Mouse (Mus musculus): ENCODE results near the gene Snd1. TPM values are rescaled to one million over a fixed set of nuclear protein-coding genes. Genes with fewer than 3 reads are reported as not detected.

The Snd1 gene
- polyA plus RNA-seq, 1 experiment from 2014 or later, result 138 TPM

- DNase-seq (ENCODE audit: low spot score), result no peak
- WGBS, result 90% methylated on average over 8 of the region's 8 CpGs
Measured at GRCm38 (mm10) chr6:28681521-28682457, 206.8 kb downstream of the Snd1 start.

DNA sequence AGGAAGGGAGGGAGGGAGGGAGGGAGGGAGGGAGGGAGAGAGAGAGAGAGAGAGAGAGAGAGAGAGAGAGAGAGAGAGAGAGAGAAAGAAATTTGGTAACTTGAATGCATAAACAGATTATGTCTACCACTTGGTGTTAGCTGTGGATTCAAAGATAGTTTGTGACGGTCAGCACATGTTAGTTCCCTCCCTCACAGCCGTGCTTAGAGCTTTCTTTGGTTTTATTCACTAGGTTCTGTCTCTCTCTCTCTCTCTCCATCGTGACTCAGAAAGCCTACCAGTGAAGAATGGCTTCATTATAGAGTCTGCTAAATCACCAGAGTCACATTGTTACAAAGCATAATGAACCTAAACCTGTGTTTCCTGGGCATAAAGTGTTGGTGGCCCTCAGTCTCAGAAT, 210.1 kb downstream of the Snd1 start:
- no peak overlapping the region for H3K27ac ChIP-seq
- 82% methylated on average over 3 of the region's 3 CpGs for WGBS
- no peak for DNase-seq (ENCODE audit: low spot score)
- H3K36me3 ChIP-seq, result no peaks in the 10 kb centered on the region
- no peak overlapping the region for H3K4me3 ChIP-seq
- H3K4me1 ChIP-seq, result no peaks in the 10 kb centered on the region
- H3K9me3 ChIP-seq (replicated peaks), result no peaks in the 10 kb centered on the region
- H3K27me3 ChIP-seq (ENCODE audit: low read depth, poor library complexity, severe bottlenecking), result no peaks in the 10 kb centered on the region

More at GRCm38 (mm10) chr6:28681521-28682457, 206.8 kb downstream of the Snd1 start:
- Histone ChIP-seq H3K27ac (no peak overlapping the region), H3K4me3 (no peak overlapping the region), H3K27me3 (ENCODE audit: low read depth, poor library complexity, severe bottlenecking) (no peaks in the 10 kb centered on the region), H3K36me3 (no peaks in the 10 kb centered on the region), H3K4me1 (no peaks in the 10 kb centered on the region), H3K9me3 (replicated peaks) (no peaks in the 10 kb centered on the region)

GRCm38 (mm10) chr6:28685745-28686144, 210.8 kb downstream of the Snd1 start:
- H3K4me3 ChIP-seq, result no peak overlapping the region
- H3K36me3 ChIP-seq, result no peaks in the 10 kb centered on the region
- no peaks in the 10 kb centered on the region for H3K4me1 ChIP-seq
- H3K27me3 ChIP-seq (ENCODE audit: low read depth, poor library complexity, severe bottlenecking), result no peaks in the 10 kb centered on the region
- H3K9me3 ChIP-seq (replicated peaks), result no peaks in the 10 kb centered on the region
- WGBS, result 84% methylated on average over 5 of the region's 5 CpGs
- DNase-seq (ENCODE audit: low spot score), result no peak
- no peak overlapping the region for H3K27ac ChIP-seq

- no peaks in the 10 kb centered on the region for H3K4me1 ChIP-seq
- 92% methylated on average over 5 of the region's 5 CpGs for WGBS
Measured at GRCm38 (mm10) chr6:28687776-28688175, 212.8 kb downstream of the Snd1 start.

DNA sequence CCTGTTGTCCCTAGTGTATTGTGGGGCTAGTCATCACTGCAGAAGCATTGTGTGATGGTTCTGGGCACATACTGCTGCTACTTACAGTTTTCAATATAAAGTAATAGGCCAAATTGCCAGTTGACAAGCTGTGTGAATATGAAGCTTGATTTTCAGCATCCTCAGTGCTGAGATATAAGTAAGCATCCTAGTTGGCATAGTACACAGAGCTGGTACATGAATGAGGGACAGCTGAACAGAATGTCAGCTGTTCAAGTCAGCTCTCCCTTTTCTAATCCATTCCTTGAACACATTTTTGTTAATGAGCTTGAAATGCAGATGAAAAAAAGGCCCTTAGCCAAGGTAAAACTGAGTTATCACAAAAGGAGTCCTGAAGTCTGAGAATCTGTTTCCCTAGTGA, 217.7 kb downstream of the Snd1 start:
- Histone ChIP-seq H3K27me3 (ENCODE audit: low read depth, poor library complexity, severe bottlenecking) (no peaks in the 10 kb centered on the region), H3K36me3 (no peaks in the 10 kb centered on the region), H3K9me3 (replicated peaks) (no peaks in the 10 kb centered on the region), H3K4me3 (no peak overlapping the region), H3K27ac (no peak overlapping the region), H3K4me1 (no peaks in the 10 kb centered on the region)
- DNase-seq (ENCODE audit: low spot score), result no peak

More at GRCm38 (mm10) chr6:28687776-28688175, 212.8 kb downstream of the Snd1 start:
- Histone ChIP-seq H3K9me3 (replicated peaks) (no peaks in the 10 kb centered on the region), H3K27ac (no peak overlapping the region), H3K27me3 (ENCODE audit: low read depth, poor library complexity, severe bottlenecking) (no peaks in the 10 kb centered on the region), H3K4me3 (no peak overlapping the region), H3K36me3 (no peaks in the 10 kb centered on the region)
- no peak for DNase-seq (ENCODE audit: low spot score)

GRCm38 (mm10) chr6:28697214-28697613, 222.3 kb downstream of the Snd1 start:
- H3K27me3 ChIP-seq (ENCODE audit: low read depth, poor library complexity, severe bottlenecking), result no peaks in the 10 kb centered on the region
- 86% methylated on average over 3 of the region's 3 CpGs for WGBS
- 0 out of 2 replicates have a peak, but pooled peaks cover 6% of the 10 kb centered on the region for H3K4me1 ChIP-seq
- H3K27ac ChIP-seq, result no peak overlapping the region
- H3K4me3 ChIP-seq, result no peak overlapping the region
- no peaks in the 10 kb centered on the region for H3K9me3 ChIP-seq (replicated peaks)
- 0 out of 2 replicates have a peak, but pooled peaks cover 3% of the 10 kb centered on the region for H3K36me3 ChIP-seq
- no peak for DNase-seq (ENCODE audit: low spot score)

GRCm38 (mm10) chr6:28704612-28705011, 229.7 kb downstream of the Snd1 start:
- no peaks in the 10 kb centered on the region for H3K4me1 ChIP-seq
- DNase-seq (ENCODE audit: low spot score), result no peak
- H3K4me3 ChIP-seq, result no peak overlapping the region
- 62% methylated on average over 6 of the region's 6 CpGs for WGBS
- no peaks in the 10 kb centered on the region for H3K9me3 ChIP-seq (replicated peaks)
- no peak overlapping the region for H3K27ac ChIP-seq
- no peaks in the 10 kb centered on the region for H3K27me3 ChIP-seq (ENCODE audit: low read depth, poor library complexity, severe bottlenecking)
- H3K36me3 ChIP-seq, result peaks cover 20% of the 10 kb centered on the region

DNA sequence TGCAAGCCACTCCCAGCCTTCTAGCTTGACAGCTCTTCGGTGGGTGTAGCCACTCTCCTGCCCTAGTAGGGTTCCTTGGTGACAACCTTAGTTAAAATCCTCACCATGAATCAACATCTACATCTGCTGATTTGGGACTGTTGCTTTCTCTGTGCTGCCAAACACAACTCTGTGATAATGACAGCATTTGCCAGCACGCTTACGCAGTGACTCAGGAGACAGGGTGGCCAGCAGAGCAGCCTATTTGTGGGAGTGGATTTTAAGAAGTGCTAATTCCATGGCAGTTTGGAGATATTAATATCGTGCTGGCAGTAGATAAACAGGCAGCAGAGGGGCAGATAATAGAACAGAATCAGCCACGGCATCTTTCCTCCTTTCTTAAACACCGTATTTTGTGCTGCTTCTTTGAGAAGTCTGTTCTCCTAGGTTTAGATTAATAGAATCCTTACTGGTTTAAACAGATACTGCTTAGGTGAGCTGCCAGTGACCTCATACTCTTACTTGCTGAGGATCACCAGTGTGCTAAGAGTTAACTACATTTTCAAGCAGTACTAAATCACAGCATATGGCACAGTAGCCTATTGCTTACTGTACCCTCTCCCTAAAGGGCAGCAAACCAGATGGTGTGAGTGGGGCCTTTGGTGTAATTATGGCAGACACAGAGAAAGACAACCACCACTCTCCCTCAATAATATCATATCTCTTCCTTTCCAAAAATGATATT, 230.6 kb downstream of the Snd1 start:
- Histone ChIP-seq H3K4me1 (no peaks in the 10 kb centered on the region), H3K36me3 (peaks cover 26% of the 10 kb centered on the region), H3K27me3 (ENCODE audit: low read depth, poor library complexity, severe bottlenecking) (no peaks in the 10 kb centered on the region), H3K9me3 (replicated peaks) (no peaks in the 10 kb centered on the region), H3K4me3 (no peak overlapping the region), H3K27ac (no peak overlapping the region)
- WGBS, result 90% methylated on average over 6 of the region's 6 CpGs
- no peak for DNase-seq (ENCODE audit: low spot score)

DNA sequence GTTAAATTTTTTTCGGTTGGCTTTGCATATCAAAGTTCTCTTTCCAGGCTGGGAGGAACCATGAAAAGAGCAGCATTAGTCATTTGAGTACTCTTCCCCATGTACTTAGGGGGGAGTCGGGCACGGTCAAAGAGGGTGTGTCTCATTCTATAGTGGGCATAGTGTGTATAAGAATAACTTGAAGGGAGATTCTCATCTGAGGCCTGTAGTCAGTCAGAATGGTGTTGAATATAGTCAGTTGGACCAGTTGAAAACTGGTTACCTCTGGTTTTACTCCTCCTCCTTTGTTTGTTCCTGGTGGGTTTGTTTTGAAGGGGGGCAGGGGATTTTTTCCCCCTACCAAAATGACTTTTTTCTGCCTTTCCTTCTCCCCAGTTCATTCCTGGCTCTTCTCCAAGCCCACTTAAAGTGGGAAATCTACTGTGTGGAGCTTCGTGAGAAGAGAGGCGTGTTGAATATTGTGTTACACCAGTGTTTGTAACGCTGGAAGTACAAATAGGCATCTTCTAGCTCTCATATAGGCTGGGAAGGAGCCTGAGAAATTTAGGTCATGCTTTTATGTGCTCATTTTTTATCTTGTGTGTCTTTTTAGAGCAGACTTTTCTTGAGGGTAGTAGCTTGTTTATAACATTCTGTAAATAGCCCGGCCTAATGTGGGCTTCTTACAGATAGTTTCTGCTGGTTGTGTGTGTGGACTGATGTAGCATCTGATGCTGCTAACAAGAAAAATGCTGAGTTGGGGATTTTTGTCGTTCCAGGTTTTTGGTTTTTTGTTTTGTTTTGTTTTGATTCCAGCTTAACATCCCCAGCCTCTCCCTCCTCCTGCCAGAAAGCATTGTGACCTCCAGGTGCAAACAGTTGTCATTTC, 231.4 kb downstream of the Snd1 start:
- Histone ChIP-seq H3K27ac (no peak overlapping the region), H3K27me3 (ENCODE audit: low read depth, poor library complexity, severe bottlenecking) (no peaks in the 10 kb centered on the region), H3K4me3 (no peak overlapping the region), H3K9me3 (replicated peaks) (no peaks in the 10 kb centered on the region), H3K4me1 (no peaks in the 10 kb centered on the region), H3K36me3 (peaks cover 23% of the 10 kb centered on the region)
- 91% methylated on average over 8 of the region's 8 CpGs for WGBS
- no peak for DNase-seq (ENCODE audit: low spot score)

- DNase-seq (ENCODE audit: low spot score), result no peak
- Histone ChIP-seq H3K4me1 (no peaks in the 10 kb centered on the region), H3K36me3 (peaks cover 25% of the 10 kb centered on the region), H3K9me3 (replicated peaks) (no peaks in the 10 kb centered on the region), H3K27ac (no peak overlapping the region), H3K4me3 (no peak overlapping the region), H3K27me3 (ENCODE audit: low read depth, poor library complexity, severe bottlenecking) (no peaks in the 10 kb centered on the region)
- WGBS, result 83% methylated on average over 12 of the region's 12 CpGs
Measured at GRCm38 (mm10) chr6:28706976-28707592, 232.1 kb downstream of the Snd1 start.

- no peaks in the 10 kb centered on the region for H3K4me1 ChIP-seq
- DNase-seq (ENCODE audit: low spot score), result no peak
- no peaks in the 10 kb centered on the region for H3K9me3 ChIP-seq (replicated peaks)
Measured at GRCm38 (mm10) chr6:28710035-28710434, 235.1 kb downstream of the Snd1 start.

DNA sequence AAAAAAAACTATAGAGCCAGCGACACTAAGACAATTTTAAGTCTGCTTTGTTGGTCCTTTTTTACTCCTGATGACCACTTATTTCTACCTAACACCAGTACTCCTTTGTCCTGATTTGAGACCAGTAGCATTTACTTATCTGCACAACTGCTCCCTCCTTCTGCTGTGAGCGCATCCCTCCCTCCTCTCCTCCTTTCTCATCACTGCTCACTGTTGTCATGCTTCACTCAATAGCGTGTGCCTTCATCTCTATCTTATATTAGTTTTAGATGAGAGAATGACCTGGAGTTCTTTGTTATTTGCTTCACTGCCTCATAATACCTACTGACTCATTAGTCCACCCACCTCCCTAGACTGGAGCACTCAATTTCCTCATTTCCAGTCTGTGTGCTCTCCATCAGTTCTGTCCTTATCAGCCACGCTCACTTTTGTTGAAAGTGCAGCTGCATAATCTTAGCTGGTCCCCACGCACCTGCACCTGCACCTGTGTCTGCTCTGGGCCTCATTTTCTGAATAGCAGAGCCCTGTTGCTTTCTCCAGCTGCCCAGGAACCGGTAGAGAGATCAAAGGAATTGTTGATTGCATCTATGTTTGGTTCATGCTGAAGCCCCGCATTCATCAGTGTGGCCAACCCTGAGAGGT, 242.4 kb downstream of the Snd1 start:
- no peak overlapping the region for H3K27ac ChIP-seq
- no peaks in the 10 kb centered on the region for H3K4me1 ChIP-seq
- no peak overlapping the region for H3K4me3 ChIP-seq
- WGBS, result 67% methylated on average over 7 of the region's 7 CpGs
- H3K27me3 ChIP-seq (ENCODE audit: low read depth, poor library complexity, severe bottlenecking), result no peaks in the 10 kb centered on the region
- H3K9me3 ChIP-seq (replicated peaks), result no peaks in the 10 kb centered on the region
- H3K36me3 ChIP-seq, result peaks cover 10% of the 10 kb centered on the region
- DNase-seq (ENCODE audit: low spot score), result no peak

More at GRCm38 (mm10) chr6:28710035-28710434, 235.1 kb downstream of the Snd1 start:
- Histone ChIP-seq H3K4me3 (no peak overlapping the region), H3K27ac (no peak overlapping the region), H3K36me3 (peaks cover 35% of the 10 kb centered on the region), H3K27me3 (ENCODE audit: low read depth, poor library complexity, severe bottlenecking) (no peaks in the 10 kb centered on the region)
- WGBS, result 36% methylated on average over 2 of the region's 2 CpGs
